Mouse (Mus musculus) skeletal muscle tissue, adult 2 months (tissue): Measurements from ENCODE around the gene Tctn1.

Source experiments
- DNase-seq: peaks from one replicate; pipeline ENCODE4 v3.0.0-alpha.2; 2012; ENCODE audit warnings: low read depth, low spot score

Tctn1 gene

GRCm38 (mm10) chr5:122247529-122247928, 16.7 kb downstream of the Tctn1 start:
- no peak for DNase-seq

DNA sequence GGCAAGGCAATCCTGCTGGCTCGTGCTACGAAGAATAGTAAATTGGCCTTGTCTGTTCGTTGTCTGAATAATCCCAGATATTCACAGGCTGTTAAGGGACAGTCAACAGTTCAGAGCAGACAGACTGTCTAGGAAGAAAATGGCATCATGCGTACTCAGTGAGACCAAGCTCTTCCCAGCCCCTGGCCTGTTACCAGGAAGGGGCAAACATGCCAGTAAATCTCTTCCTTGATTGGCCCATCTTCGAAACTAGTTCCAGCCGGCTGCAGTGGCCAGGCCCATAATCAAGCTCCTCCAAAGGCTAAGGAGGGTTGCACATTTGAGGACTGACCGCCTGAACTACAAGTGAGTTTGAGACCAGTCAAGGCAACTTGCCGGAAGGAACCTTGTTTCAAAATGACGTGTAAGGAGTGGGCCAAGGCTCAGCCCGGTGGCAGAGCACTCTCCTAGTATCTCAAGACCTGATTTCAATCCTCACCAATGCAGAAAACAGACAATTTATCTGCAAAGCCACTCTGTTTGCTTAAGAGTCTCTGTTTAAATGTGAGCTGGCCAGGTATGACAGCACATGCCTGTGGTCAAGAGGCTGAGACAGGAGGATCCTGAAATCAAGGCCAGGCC, 17.6 kb downstream of the Tctn1 start:
- no peak for DNase-seq

DNA sequence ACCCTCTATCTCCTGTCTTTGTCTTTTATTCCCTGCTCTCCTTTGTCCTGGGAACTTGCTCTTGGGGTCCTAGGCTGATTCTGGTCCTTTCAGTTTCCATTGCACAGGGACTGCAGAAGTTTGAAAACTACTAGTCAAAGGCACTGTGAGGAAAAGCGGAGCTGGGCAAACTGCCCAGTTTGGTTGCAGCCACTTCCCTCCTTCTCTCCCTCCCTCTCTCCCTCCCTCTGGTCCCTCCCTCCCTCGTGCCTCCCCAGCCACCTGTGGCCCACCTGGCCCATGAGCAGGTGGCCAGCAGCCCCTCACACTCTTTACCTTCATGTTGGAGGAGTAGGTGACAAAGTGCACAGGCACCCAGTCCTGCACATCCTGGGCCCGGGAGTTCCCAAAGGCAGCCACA, 19.1 kb downstream of the Tctn1 start:
- DNase-seq, result no peak

- DNase-seq, result no peak
Measured at GRCm38 (mm10) chr5:122243781-122244523, 20.3 kb downstream of the Tctn1 start.

GRCm38 (mm10) chr5:122242521-122243123, 21.6 kb downstream of the Tctn1 start:
- no peak for DNase-seq

- no peak for DNase-seq
Measured at GRCm38 (mm10) chr5:122240989-122241388, 23.3 kb downstream of the Tctn1 start.

GRCm38 (mm10) chr5:122240521-122240920, 23.7 kb downstream of the Tctn1 start:
- DNase-seq, result no peak

- no peak for DNase-seq
Measured at GRCm38 (mm10) chr5:122239618-122240017, 24.6 kb downstream of the Tctn1 start.

GRCm38 (mm10) chr5:122237200-122237599, 27.1 kb downstream of the Tctn1 start:
- no peak for DNase-seq

DNA sequence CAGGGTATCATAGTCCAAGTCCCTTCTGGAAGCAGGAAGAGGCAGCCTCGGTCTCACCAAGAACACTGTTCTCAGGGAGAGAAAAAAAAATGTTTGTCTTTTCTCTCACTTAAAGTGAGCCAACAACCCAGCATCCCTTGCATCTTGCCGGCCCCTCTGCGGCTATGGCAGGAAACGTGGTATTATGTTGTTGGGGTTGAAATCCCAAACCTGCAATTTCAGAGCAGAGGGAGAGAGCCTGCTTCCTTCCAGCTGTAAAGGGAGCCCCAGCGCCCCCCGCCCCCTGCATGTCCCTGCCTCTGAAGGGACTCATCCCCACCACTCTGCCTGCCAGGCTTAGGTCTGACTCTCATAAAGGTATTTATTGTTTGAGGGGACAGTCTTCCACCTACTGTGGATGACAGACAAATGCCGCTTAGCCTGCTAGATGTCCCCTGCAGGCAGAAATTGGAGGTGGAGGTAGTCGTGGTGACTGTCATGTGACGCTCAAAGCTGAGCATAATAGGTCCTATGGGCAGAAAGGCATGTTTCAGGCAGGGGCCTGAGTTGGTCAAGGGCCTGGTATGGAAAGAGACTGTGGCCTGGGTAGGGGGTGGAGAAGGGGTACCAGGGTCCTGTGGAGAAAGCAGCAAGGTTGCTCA, 28.9 kb downstream of the Tctn1 start:
- DNase-seq, result no peak

DNA sequence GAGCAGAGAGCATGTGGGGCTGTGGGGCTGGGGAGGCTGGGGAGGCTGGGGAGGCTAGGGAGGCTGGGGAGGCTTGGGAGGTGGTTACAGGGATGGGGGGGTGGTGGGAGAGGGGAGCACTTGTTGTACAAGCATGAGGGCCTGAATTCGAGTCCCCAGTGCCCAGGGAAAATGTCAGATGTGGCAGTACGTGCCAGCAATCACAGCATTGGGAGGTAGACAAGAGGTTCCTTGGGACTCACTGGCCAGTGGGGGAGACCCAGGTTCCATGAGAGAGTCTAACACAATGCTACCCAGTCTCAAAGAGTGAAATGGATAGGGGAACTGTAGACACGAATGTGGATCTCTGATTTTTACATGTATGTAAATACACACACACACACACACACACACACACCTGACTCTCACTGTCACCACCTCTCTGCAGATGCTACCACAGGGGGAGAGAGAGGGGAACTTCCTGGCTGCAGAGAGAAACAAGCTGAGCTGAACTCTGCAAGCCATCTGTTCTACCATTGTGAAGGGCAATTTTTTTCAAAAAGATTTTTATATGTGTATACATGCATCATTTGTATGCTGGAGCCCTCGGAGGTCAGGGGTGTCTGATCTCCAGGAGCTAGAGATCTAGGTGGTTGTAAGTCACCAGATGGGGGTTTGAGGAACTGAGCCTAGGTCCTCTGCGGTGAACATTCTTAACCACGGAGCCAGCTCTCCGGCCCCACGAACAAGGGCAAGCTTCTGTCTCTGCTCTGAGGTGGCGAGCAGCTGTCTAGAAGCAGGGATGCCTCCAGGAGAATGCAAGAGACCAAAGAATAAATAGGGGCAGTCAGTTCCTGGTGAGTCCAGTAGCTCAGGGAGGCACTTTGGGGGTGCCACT, 29.7 kb downstream of the Tctn1 start:
- DNase-seq, result no peak

- peak; percentile 22 for DNase-seq
Measured at GRCm38 (mm10) chr5:122233695-122234094, 30.6 kb downstream of the Tctn1 start.

GRCm38 (mm10) chr5:122233077-122233581, 31.1 kb downstream of the Tctn1 start:
- DNase-seq, result no peak

GRCm38 (mm10) chr5:122232004-122232403, 32.3 kb downstream of the Tctn1 start:
- peak; percentile 21 for DNase-seq

GRCm38 (mm10) chr5:122231431-122231830, 32.8 kb downstream of the Tctn1 start:
- DNase-seq, result no peak

DNA sequence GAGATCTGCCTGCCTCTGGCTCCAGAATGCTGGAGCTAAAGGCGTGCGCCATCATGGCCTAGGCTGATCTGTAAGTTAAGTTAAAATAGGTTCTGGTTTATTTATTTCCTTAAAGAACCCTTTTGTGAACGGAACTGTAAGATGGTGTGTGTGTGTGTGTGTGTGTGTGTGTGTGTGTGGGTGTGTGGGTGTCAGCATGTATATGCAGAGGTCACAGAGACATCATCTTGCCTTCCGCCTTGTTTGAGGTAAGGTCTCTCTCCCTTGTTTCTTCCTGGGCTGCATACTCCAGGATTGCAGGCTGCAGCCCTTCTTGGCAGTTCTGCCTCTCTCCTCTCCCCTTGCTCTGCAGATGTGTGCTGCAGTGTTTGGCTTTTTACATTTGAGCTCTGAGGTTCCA, 33.4 kb downstream of the Tctn1 start:
- DNase-seq, result no peak

DNA sequence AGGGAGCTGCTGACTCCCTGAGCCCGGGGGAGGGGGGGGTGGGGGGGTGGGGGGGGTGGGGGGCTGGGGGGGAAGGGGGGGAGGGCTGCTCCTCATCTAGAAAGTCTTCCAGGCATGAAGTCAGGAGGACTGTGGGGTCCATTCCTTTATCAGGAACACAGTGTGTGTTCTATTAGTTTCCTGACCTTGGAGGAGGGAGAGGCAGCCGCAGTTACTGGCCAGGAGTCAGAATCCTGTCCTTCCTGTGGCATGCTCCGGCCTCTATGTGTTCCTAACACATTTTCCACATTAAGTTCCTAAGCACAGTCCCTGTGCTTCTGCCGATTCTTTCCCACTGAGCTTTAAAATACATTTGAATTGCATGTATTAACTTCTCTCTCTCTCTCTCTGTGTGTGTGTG, 35.5 kb downstream of the Tctn1 start:
- DNase-seq, result no peak

GRCm38 (mm10) chr5:122228271-122228765, 35.9 kb downstream of the Tctn1 start:
- DNase-seq, result no peak

DNA sequence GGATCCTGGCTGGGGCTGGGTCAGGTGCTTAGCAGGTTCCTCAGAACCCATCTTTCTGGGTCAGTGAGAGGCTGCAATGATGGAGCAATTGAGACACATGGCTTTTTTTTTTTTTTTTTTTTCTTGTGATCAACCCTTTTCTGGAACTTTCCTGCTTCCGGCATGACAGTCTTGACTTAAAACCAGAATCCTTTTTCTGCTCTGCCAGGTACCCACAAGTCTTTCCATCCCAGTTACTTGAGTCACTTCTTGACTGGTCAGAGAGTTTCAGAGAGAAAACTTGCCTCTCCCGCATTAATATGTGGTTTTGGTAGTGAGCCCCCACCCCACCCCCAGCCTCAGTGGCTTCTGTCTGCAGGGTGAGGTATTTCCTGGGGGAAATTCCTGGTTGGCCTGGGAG, 40.0 kb downstream of the Tctn1 start:
- DNase-seq, result no peak

DNA sequence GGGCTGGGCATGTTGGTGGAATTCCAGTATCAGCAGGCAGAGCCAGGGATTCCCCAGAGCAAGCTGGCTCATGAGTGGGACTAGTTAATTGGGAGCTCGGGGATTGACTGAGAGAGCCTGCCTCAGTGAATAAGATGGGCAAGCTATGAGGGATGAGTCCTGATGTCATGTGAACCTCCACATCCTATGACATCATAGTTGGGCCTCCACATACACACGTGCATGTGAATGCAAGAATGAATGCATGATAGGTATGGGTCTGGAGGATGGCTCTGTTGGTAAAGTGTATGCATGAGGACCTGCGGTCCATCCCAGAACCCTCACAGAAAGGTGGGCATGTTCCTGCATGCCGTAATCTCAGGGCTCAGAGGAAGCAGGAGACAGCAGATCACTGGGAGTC, 43.2 kb downstream of the Tctn1 start:
- no peak for DNase-seq
